Mouse (Mus musculus) brain, embryonic 18.5 days (tissue): ENCODE results near the gene Gpr37l1.
"Not testable (repeated sequence)": the region's sequence is repeated elsewhere in the genome, so short reads cannot be mapped to it uniquely, and the experiment has no call there.

Experiments
- DNase-seq: peaks from one replicate; pipeline ENCODE4 v3.0.0-alpha.2; 2012; ENCODE audit warnings: low read depth, low spot score

Gpr37l1 gene

DNA sequence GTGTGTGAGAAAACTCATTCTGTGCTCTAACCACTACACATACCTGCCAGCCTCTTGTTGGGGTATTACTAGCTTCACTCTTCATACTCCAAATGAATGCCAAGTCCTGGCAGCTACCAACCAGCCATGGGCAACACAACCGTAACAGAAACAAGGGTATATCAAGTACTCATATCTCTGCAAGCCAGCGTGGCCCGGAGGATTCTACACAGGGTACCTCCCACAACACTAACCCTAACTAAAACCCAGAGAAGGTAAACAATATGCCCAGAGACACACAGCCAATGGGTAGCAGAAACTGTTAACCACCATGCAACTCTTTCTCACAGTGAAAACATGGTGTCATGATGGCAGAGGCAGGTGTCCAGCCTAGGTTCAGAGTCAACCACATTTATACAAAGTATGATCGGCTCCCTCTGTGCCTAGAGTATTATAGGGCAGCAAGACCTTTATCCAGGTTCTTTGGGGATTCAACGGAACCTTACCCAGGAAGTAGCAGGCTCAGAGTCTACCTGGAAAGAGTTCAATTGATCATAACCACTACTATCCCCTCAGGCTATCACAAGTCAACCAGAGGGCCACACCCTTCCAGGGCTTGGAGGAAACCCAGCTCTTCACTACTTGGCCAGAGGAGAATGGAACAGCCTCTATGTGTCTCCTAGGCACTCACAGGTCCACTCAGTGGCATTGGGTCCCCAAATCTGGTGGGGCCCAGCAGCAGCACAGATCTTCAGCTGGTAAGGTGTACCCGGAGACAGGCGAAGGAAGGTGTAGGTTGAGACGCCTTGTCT, 42.7 kb downstream of the Gpr37l1 start:
- no peak for DNase-seq

- no peak for DNase-seq
These were observed 54.8 kb downstream of the Gpr37l1 start for GRCm38 (mm10) chr1:135112661-135113060.

DNA sequence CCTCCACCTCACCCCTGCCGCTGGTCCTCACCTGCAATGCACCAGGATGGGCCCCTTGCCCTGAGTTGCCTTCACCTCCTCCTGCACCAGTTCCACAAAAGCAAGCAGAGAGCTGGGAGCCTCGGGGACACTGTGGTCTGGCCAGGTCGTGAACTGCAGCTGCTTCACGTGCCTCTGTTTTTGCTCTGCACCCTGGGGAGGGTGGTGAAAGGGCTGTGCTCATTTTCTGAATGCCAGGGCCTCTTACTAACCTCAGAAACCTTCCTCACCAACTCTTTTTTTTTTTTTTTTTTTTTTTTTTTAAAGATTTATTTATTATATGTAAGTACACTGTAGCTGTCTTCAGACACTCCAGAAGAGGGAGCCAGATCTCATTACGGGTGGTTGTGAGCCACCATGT, 56.2 kb downstream of the Gpr37l1 start:
- not testable (repeated sequence) for DNase-seq
